Mouse (Mus musculus): ENCODE measurements at regions not wholly inside any gene's neighbourhood (a gene's known extent, or its start where the extent isn't known, plus 50 kb on each side); places are given as distances from the start of the nearest gene placed in this dataset.

DNA sequence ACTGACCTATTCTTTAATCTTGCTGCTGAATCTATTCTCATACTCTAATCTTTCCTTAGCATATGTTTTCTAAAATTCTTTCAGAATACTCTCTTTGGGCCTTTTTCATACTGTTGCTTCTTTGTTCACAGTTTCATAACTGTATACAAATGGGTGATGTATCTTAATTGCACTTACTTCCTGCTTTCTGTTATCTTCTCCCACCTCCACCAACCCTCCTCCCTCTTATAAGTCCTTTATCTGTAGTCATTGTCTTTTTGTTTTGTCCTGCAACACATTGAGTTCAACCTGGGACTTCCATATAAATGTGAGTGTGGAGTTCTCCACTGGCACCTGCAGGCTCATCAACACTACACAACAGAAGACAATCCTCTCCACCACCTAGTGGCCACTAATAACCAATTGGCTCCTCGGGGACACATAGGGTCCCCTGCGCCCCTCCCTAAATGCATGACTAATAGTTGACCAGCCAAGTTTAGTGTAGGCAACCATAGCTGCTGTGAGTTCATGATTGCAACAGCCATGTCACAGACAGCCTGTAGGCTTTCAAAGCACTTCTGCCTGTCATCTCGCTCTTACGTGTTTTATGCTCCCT, 337.2 kb downstream of the Klf5 start (continued):
- TF ChIP-seq ETS1 (IDR thresholded peaks at IDR 0.05; ENCODE audit: low read depth, low read length) (0 out of 2 replicates have a peak, but pooled peaks have one; percentile 30), ELF1 (IDR thresholded peaks at IDR 0.05; ENCODE audit: low read depth, low read length) (peak; percentile 64), MAFK (IDR thresholded peaks at IDR 0.05; ENCODE audit: borderline replicate concordance, low read depth, low read length) (no peak), MXI1 (IDR thresholded peaks at IDR 0.05; ENCODE audit: low read depth, low read length) (no peak), ZKSCAN1 (IDR thresholded peaks at IDR 0.05; ENCODE audit: low read depth, low read length) (no peak), GATA1 (IDR thresholded peaks at IDR 0.05; ENCODE audit: low read depth, low read length) (peak; percentile 87), CTCF (IDR thresholded peaks at IDR 0.05 in 2 of 3, conservative IDR thresholded peaks at IDR 0.05 in 1 of 3; ENCODE audit: control insufficient read depth in 1 of 3, insufficient read depth in 1 of 3, low read depth in 2 of 3, low read length in 3 of 3, poor library complexity in 1 of 3, severe bottlenecking in 1 of 3) (peak in 2 of 3 experiments; percentile 6 to 8; a peak in 1 of 6 replicates), MAX (IDR thresholded peaks at IDR 0.05; ENCODE audit: low read length) (no peak), NELFE (IDR thresholded peaks at IDR 0.05; ENCODE audit: low read depth, low read length) (no peak), ZC3H11A (IDR thresholded peaks at IDR 0.05; ENCODE audit: low read depth, low read length) (no peak), RCOR1 (IDR thresholded peaks at IDR 0.05; ENCODE audit: low read depth, low read length) (peak; percentile 34; the same call in 1 of the 2 replicates), BHLHE40 (IDR thresholded peaks at IDR 0.05; ENCODE audit: borderline replicate concordance, low read depth, low read length) (0 out of 2 replicates have a peak, but pooled peaks have one; percentile 47), JUND (IDR thresholded peaks at IDR 0.05; ENCODE audit: low read depth, low read length) (no peak), MAZ (IDR thresholded peaks at IDR 0.05; ENCODE audit: low read depth, low read length) (no peak)

DNA sequence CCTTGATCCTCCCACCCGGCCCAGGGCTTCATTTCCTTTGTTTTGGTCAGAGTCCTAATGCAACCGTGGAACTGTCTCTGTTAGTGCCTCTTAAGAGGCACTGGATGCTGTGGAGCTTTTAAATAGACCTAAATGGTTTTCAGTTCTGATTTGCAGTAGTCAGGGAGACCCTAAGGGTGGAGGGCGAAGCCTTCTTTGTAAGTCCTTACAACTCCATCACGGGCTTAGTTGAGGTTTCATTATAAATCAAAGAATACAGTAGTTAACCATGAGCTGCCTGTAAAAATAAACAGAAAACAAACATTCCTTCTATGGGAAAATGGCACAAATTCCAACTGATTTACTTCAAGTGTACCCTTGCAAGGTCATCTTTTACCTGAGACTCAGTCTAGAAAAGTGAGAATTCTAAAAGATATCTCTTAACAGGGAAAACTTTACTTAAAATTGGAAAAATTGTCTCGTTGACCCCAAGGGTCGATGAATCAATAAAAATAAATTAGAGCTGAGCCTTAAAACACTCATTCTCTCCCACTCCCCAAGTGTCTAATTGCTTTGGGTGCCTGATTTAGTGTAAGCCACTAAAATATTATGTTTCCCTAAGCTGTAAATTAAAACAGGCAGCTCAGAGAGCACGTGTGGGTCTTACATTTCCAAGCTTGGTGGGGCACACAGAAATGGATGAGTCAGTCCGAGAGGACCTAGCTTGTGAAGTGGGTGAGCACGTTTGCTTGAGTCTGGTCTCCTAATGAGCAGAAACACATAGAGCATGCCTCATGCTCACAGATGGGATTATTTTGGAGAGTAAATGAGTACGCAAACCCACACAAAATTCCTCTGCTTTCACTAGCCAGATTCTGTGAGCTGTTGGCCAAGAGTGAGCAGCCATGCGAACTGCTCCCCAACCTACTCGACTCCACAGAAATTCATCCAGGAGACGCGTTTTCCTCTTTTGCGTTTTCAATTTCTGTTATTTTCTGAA, 343.3 kb downstream of the Klf5 start:
- Histone ChIP-seq H3K9me3 (replicated peaks; ENCODE audit: insufficient read depth, low read length) (no peaks in the 10 kb centered on the region), H3K9ac (ENCODE audit: control insufficient read depth, low read depth, low read length, poor library complexity, severe bottlenecking) (no peak overlapping the region), H3K4me1 (ENCODE audit: control insufficient read depth in 1 of 2, insufficient read depth in 2 of 2, low read length in 2 of 2) (no peaks in the 10 kb centered on the region), H3K4me3 (ENCODE audit: control insufficient read depth in 1 of 2, insufficient read depth in 1 of 2, low read depth in 2 of 2, low read length in 2 of 2) (no peak overlapping the region), H3K36me3 (ENCODE audit: control insufficient read depth in 1 of 2, insufficient read depth in 2 of 2, low read length in 2 of 2) (no peaks in the 10 kb centered on the region), H3K27ac (ENCODE audit: control insufficient read depth, low read depth, low read length) (no peak overlapping the region), H3K27me3 (ENCODE audit: control insufficient read depth in 1 of 2, insufficient read depth in 2 of 2, low read length in 2 of 2) (no peaks in the 10 kb centered on the region), H3K79me2 (ENCODE audit: control insufficient read depth, insufficient read depth, low read length, poor library complexity) (no peaks in the 10 kb centered on the region)
- TF ChIP-seq ETS1 (IDR thresholded peaks at IDR 0.05; ENCODE audit: low read depth, low read length), result no peak
- no peak for TF ChIP-seq USF2 (IDR thresholded peaks at IDR 0.05; ENCODE audit: borderline replicate concordance in 1 of 2, insufficient read depth in 1 of 2, low read depth in 1 of 2, low read length in 2 of 2)
- no peak for TF ChIP-seq SMC3 (IDR thresholded peaks at IDR 0.05; ENCODE audit: low read depth, low read length)
- no peak for TF ChIP-seq MYC (IDR thresholded peaks at IDR 0.05; ENCODE audit: low read depth, low read length)
- no peak for TF ChIP-seq MYB (IDR thresholded peaks at IDR 0.05; ENCODE audit: low read depth, low read length)
- TF ChIP-seq MAFK (IDR thresholded peaks at IDR 0.05; ENCODE audit: borderline replicate concordance, low read depth, low read length), result no peak
- TF ChIP-seq ZC3H11A (IDR thresholded peaks at IDR 0.05; ENCODE audit: low read depth, low read length), result no peak
- TF ChIP-seq CHD1 (IDR thresholded peaks at IDR 0.05; ENCODE audit: low read depth, low read length), result no peak
- no peak for DNase-seq (ENCODE audit: low read depth, low spot score)
